Mouse (Mus musculus) kidney, adult 8-10 months (tissue): ENCODE data around the gene Rln3.

ENCODE experiments used
- DNase-seq, 2 experiments: peaks; one replicate each; pipeline ENCODE4 v3.0.0; 2022

Rln3 gene

DNA sequence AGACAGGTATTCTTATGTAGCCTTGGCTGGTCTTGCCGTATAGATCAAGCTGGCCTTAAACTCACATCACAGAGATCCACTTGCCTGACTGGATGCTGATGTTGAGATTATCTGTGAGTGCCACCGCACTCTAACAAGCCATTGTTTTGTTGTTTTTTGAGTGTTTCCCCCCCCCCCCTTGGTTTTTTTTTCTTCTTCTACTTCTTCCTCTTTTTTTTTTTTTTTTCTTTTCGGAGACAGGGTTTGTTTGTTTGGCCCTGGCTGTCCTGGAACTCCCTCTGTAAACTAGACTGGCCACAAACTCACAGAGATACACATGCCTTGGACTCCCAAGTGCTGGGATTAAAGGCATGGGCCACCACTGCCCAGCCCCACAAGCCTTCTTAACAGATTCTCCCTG is 50.8 kb downstream of the Rln3 start:
- no peak for DNase-seq
